In the genomic region with DNA sequence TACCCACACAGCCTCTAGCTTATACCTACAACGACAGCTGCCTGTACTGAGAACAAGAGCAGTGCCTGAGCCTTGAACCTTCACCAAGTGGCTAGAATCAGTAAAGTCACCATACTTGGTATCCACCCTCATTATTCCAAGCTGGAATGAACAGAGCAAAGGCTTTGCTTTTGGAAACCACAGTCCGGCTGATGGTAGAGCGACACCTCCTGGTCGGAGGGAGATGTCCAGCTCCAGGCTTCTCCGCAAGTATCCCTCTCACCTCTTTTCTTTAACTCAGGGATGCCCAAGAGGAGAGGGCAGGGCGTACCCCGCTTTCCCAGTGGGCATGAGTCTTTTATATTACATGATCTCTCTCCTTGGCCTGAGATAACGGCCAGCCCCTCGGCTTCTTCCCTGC, we compare ENCODE assay signal across 1 mouse cellular context.
TF ChIP-seq lines count a peak whose summit lies in the region.

No protein-coding gene starts in this region.

TF ChIP-seq in MEL, 35 proteins besides CTCF, POLR2A, EP300 and RAD21:
- TF ChIP-seq CHD1 (IDR thresholded peaks at IDR 0.05; ENCODE audit: low read depth, low read length) (no peak), SMC3 (IDR thresholded peaks at IDR 0.05; ENCODE audit: low read depth, low read length) (peak; percentile 59), TBP (IDR thresholded peaks at IDR 0.05; ENCODE audit: low read depth, low read length) (no peak), SIN3A (IDR thresholded peaks at IDR 0.05; ENCODE audit: low read length) (no peak)
